Mouse (Mus musculus) limb, embryonic 13.5 days (tissue): ENCODE measurements around the gene Cyp3a13. TPM values are rescaled to one million over a fixed set of nuclear protein-coding genes. Genes with fewer than 3 reads are reported as not detected.
"Not testable (repeated sequence)": the region's sequence is repeated elsewhere in the genome, so short reads cannot be mapped to it uniquely, and the experiment has no call there.

Experiments used
- ATAC-seq: fragments of 200-750 bp; cut with Nextera tagmentation; 2 replicates; pipeline ENCODE4 v1.8.0; 2017; ENCODE audit warnings: low read depth, moderate number of reproducible peaks, moderate TSS enrichment; ENCODE audit not compliant: low FRiP score
- H3K27ac ChIP-seq: fragments of 300-500 bp; sonication (generic); 2 replicates; pipeline ENCODE4 v1.5.1; 2015; ENCODE audit warnings: inconsistent platforms, mild to moderate bottlenecking, moderate library complexity
- H3K27me3 ChIP-seq: fragments of 300-500 bp; sonication (generic); 2 replicates; pipeline ENCODE4 v1.6.1; 2015; ENCODE audit warnings: mild to moderate bottlenecking, inconsistent platforms
- H3K36me3 ChIP-seq: fragments of 300-500 bp; sonication (generic); 2 replicates; pipeline ENCODE4 v1.6.1; 2015; ENCODE audit warnings: inconsistent platforms, mild to moderate bottlenecking, moderate library complexity
- H3K4me1 ChIP-seq: fragments of 300-500 bp; sonication (generic); 2 replicates; pipeline ENCODE4 v1.6.1; 2015; ENCODE audit warnings: inconsistent platforms
- H3K4me2 ChIP-seq: fragments of 300-500 bp; sonication (generic); replicated peaks from 2 replicates; pipeline ENCODE4 v1.6.1; 2015; ENCODE audit warnings: inconsistent platforms, mild to moderate bottlenecking, moderate library complexity
- H3K4me3 ChIP-seq: fragments of 300-500 bp; sonication (generic); 2 replicates; pipeline ENCODE4 v1.5.1; 2015; ENCODE audit warnings: moderate library complexity, mild to moderate bottlenecking, inconsistent platforms
- H3K9ac ChIP-seq: fragments of 300-500 bp; sonication (generic); 2 replicates; pipeline ENCODE4 v1.6.1; 2015; ENCODE audit warnings: mild to moderate bottlenecking, inconsistent platforms
- H3K9me3 ChIP-seq: fragments of 300-500 bp; sonication (generic); 2 replicates; pipeline ENCODE4 v1.6.1; 2016; ENCODE audit warnings: inconsistent platforms
- WGBS: fragments of 180-500 bp; shearing (Covaris S2); methylation state at CpG from one replicate; pipeline ENCODE4 v1.1.7; 2015; 5-methylcytosine and 5-hydroxymethylcytosine counted together
- polyA plus RNA-seq: library from polyadenylated mRNA; unstranded; fragments of >200 nt; fragmentation: Nextera tagmentation; extraction: Ambion mirVana; gene quantifications from 2 replicates; pipeline ENCODE4 v1.2.1, GENCODE M21; 2015

The Cyp3a13 gene
- polyA plus RNA-seq, 1 experiment from 2014 or later, result not detected

GRCm38 (mm10) chr5:137915550-137915949 lies 5.9 kb downstream of the Cyp3a13 start:
- Histone ChIP-seq H3K4me3 (no peak overlapping the region), H3K4me2 (no peak overlapping the region), H3K4me1 (no peaks in the 10 kb centered on the region), H3K9me3 (no peaks in the 10 kb centered on the region), H3K36me3 (no peaks in the 10 kb centered on the region), H3K27ac (no peak overlapping the region), H3K27me3 (0 out of 2 replicates have a peak, but pooled peaks cover 2% of the 10 kb centered on the region), H3K9ac (no peak overlapping the region)
- no peak for ATAC-seq
- 49% methylated on average over 6 of the region's 6 CpGs for WGBS

GRCm38 (mm10) chr5:137914508-137914907 lies 6.9 kb downstream of the Cyp3a13 start:
- Histone ChIP-seq H3K9me3 (no peaks in the 10 kb centered on the region), H3K27me3 (0 out of 2 replicates have a peak, but pooled peaks cover 2% of the 10 kb centered on the region), H3K36me3 (no peaks in the 10 kb centered on the region), H3K27ac (no peak overlapping the region), H3K4me1 (no peaks in the 10 kb centered on the region), H3K4me3 (no peak overlapping the region), H3K9ac (no peak overlapping the region), H3K4me2 (no peak overlapping the region)
- no peak for ATAC-seq

GRCm38 (mm10) chr5:137909564-137910262 lies 11.7 kb downstream of the Cyp3a13 start:
- Histone ChIP-seq H3K36me3 (no peaks in the 10 kb centered on the region), H3K9me3 (no peaks in the 10 kb centered on the region), H3K27me3 (0 out of 2 replicates have a peak, but pooled peaks cover 2% of the 10 kb centered on the region), H3K4me2 (no peak overlapping the region), H3K4me1 (no peaks in the 10 kb centered on the region), H3K27ac (no peak overlapping the region), H3K4me3 (no peak overlapping the region), H3K9ac (no peak overlapping the region)
- WGBS, result 70% methylated on average over 3 of the region's 3 CpGs
- ATAC-seq, result no peak

GRCm38 (mm10) chr5:137897812-137898211 lies 23.6 kb downstream of the Cyp3a13 start:
- ATAC-seq, result no peak
- Histone ChIP-seq H3K4me3 (no peak overlapping the region), H3K4me2 (no peak overlapping the region), H3K4me1 (no peaks in the 10 kb centered on the region), H3K36me3 (no peaks in the 10 kb centered on the region), H3K9ac (no peak overlapping the region), H3K9me3 (no peaks in the 10 kb centered on the region), H3K27me3 (no peaks in the 10 kb centered on the region), H3K27ac (no peak overlapping the region)
- 83% methylated on average over 1 of the region's 1 CpGs for WGBS

GRCm38 (mm10) chr5:137892954-137893353 lies 28.5 kb downstream of the Cyp3a13 start:
- Histone ChIP-seq H3K4me3 (no peak overlapping the region), H3K27me3 (no peaks in the 10 kb centered on the region), H3K9ac (no peak overlapping the region), H3K36me3 (no peaks in the 10 kb centered on the region), H3K4me1 (no peaks in the 10 kb centered on the region), H3K9me3 (no peaks in the 10 kb centered on the region), H3K27ac (no peak overlapping the region), H3K4me2 (no peak overlapping the region)
- no peak for ATAC-seq
- WGBS, result 59% methylated on average over 1 of the region's 1 CpGs

- no peaks in the 10 kb centered on the region for H3K36me3 ChIP-seq
- H3K4me3 ChIP-seq, result no peak overlapping the region
- no peak overlapping the region for H3K4me2 ChIP-seq
- no peaks in the 10 kb centered on the region for H3K9me3 ChIP-seq
- H3K9ac ChIP-seq, result no peak overlapping the region
- no peaks in the 10 kb centered on the region for H3K27me3 ChIP-seq
- 94% methylated on average over 1 of the region's 1 CpGs for WGBS
- H3K4me1 ChIP-seq, result no peaks in the 10 kb centered on the region
- ATAC-seq, result no peak
- no peak overlapping the region for H3K27ac ChIP-seq
Measured at GRCm38 (mm10) chr5:137887666-137888065, 33.8 kb downstream of the Cyp3a13 start.

GRCm38 (mm10) chr5:137885894-137886293 lies 35.5 kb downstream of the Cyp3a13 start:
- Histone ChIP-seq H3K27ac (no peak overlapping the region), H3K36me3 (no peaks in the 10 kb centered on the region), H3K9me3 (no peaks in the 10 kb centered on the region), H3K4me3 (no peak overlapping the region), H3K4me1 (no peaks in the 10 kb centered on the region), H3K9ac (no peak overlapping the region), H3K27me3 (no peaks in the 10 kb centered on the region), H3K4me2 (no peak overlapping the region)
- no peak for ATAC-seq
- 19% methylated on average over 2 of the region's 2 CpGs for WGBS

- Histone ChIP-seq H3K4me2 (no peak overlapping the region), H3K9me3 (no peaks in the 10 kb centered on the region), H3K27me3 (no peaks in the 10 kb centered on the region), H3K9ac (no peak overlapping the region), H3K4me1 (no peaks in the 10 kb centered on the region), H3K36me3 (no peaks in the 10 kb centered on the region), H3K4me3 (no peak overlapping the region), H3K27ac (no peak overlapping the region)
- 79% methylated on average over 3 of the region's 3 CpGs for WGBS
- ATAC-seq, result no peak
Measured at GRCm38 (mm10) chr5:137883345-137883744, 38.1 kb downstream of the Cyp3a13 start.

- Histone ChIP-seq H3K4me1 (no peaks in the 10 kb centered on the region), H3K9me3 (no peaks in the 10 kb centered on the region), H3K36me3 (no peaks in the 10 kb centered on the region), H3K9ac (no peak overlapping the region), H3K27ac (no peak overlapping the region), H3K27me3 (no peaks in the 10 kb centered on the region), H3K4me2 (no peak overlapping the region), H3K4me3 (no peak overlapping the region)
- ATAC-seq, result no peak
- WGBS, result 80% methylated on average over 4 of the region's 4 CpGs
Measured at GRCm38 (mm10) chr5:137882922-137883321, 38.5 kb downstream of the Cyp3a13 start.

- no peak overlapping the region for H3K9ac ChIP-seq
- H3K27me3 ChIP-seq, result no peaks in the 10 kb centered on the region
- no peaks in the 10 kb centered on the region for H3K9me3 ChIP-seq
- WGBS, result 45% methylated on average over 2 of the region's 2 CpGs
- no peaks in the 10 kb centered on the region for H3K36me3 ChIP-seq
- H3K27ac ChIP-seq, result no peak overlapping the region
- no peak overlapping the region for H3K4me2 ChIP-seq
- ATAC-seq, result no peak
- no peaks in the 10 kb centered on the region for H3K4me1 ChIP-seq
- H3K4me3 ChIP-seq, result no peak overlapping the region
Measured at GRCm38 (mm10) chr5:137877860-137878259, 43.6 kb downstream of the Cyp3a13 start.

GRCm38 (mm10) chr5:137875054-137875453 lies 46.4 kb downstream of the Cyp3a13 start:
- 82% methylated on average over 2 of the region's 2 CpGs for WGBS
- Histone ChIP-seq H3K36me3 (no peaks in the 10 kb centered on the region), H3K27ac (no peak overlapping the region), H3K27me3 (no peaks in the 10 kb centered on the region), H3K4me3 (no peak overlapping the region), H3K4me1 (no peaks in the 10 kb centered on the region), H3K4me2 (no peak overlapping the region), H3K9me3 (no peaks in the 10 kb centered on the region), H3K9ac (no peak overlapping the region)
- no peak for ATAC-seq

- H3K4me2 ChIP-seq, ATAC-seq: not testable (repeated sequence)
Measured at GRCm38 (mm10) chr5:137872381-137872702, 49.1 kb downstream of the Cyp3a13 start.

GRCm38 (mm10) chr5:137871644-137872380 lies 49.6 kb downstream of the Cyp3a13 start, which contains the start of gene Pilrb2:
Pilrb2 (minus strand) TSS chr5:137871815.
- not testable (repeated sequence) for ATAC-seq, H3K4me2 ChIP-seq, H3K36me3 ChIP-seq, H3K9me3 ChIP-seq, H3K4me3 ChIP-seq, H3K4me1 ChIP-seq, H3K27me3 ChIP-seq, H3K9ac ChIP-seq, H3K27ac ChIP-seq
- 60% methylated on average over 3 of the region's 3 CpGs for WGBS

More at GRCm38 (mm10) chr5:137872381-137872702, 49.1 kb downstream of the Cyp3a13 start:
- H3K9me3 ChIP-seq, H3K9ac ChIP-seq, H3K36me3 ChIP-seq, H3K27ac ChIP-seq, H3K4me3 ChIP-seq, H3K4me1 ChIP-seq, H3K27me3 ChIP-seq: not testable (repeated sequence)
- 40% methylated on average over 1 of the region's 1 CpGs for WGBS
